Mouse (Mus musculus): ENCODE results near the gene Hoxa13. TPM values are rescaled to one million over a fixed set of nuclear protein-coding genes. Genes with fewer than 3 reads are reported as not detected.
A peak's percentile ranks its signal among the peaks of the same experiment; 100 is the strongest.

Gene Hoxa13
- polyA plus RNA-seq, 1 experiment from 2014 or later: not detected

DNA sequence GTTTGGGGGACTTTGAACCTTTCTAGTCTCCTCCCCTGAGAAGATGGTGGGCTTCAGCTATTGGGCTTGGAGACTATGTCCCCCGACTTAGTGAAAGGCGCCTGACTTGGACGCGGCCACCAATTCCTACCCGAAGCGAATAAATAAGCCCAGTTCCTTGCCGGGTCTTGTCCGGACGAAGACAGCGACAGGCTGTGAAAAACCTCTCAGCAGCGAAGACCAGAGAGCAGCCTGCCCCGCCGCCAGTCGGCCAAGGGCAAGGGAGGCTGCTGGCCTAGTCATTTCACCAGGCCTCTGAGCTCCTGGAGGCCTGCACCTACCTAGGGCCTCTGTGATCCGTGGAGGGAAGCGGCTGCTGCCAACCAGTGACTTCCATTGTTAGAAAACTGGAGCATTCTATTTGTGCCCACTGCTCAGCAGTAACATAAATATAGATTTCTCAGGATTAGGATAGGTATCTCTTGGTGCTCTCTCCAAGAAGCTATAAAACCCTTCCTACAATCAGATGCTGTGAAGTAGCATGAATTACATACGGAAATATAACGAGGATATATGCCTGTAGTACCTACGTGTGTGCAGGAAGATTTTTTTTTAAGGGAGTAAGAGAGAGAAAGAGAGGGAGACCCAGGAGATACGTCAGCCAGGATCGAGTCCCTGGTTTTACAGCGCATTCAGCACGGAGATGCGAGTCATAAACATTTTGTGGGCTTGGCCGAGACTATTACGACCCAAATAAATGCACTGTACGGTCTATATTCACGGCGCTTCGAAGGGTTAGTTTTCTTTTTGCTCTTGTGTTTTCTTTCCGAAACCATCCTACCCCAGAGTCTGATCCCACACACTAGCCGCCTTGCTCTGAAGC is 40.4 kb downstream of the Hoxa13 start:
- H3K9ac ChIP-seq (replicated peaks; ENCODE audit: low read depth, low read length): no peak overlapping the region; the same call in 1 of the 2 replicates
- peak overlapping the region; percentile 22 for H3K4me2 ChIP-seq (replicated peaks; ENCODE audit: low read depth, low read length)
- H3K4me3 ChIP-seq (ENCODE audit: low read depth, low read length): peak overlapping the region; percentile 49; the same call in 1 of the 2 replicates
- 25% methylated on average over 32 of the region's 32 CpGs for WGBS
- peaks cover 60% of the 10 kb centered on the region for H3K27me3 ChIP-seq (ENCODE audit: control insufficient read depth, insufficient read depth, low read length)
- peak overlapping the region; percentile 35; the same call in 1 of the 2 replicates for H3K27ac ChIP-seq (ENCODE audit: low read length)
- H3K36me3 ChIP-seq (ENCODE audit: control insufficient read depth, insufficient read depth, low read length): no peaks in the 10 kb centered on the region
- H3K9me3 ChIP-seq (ENCODE audit: control insufficient read depth, low read depth, low read length): no peaks in the 10 kb centered on the region
- H3K4me1 ChIP-seq (ENCODE audit: control insufficient read depth, insufficient read depth, low read length): 0 out of 2 replicates have a peak, but pooled peaks cover 4% of the 10 kb centered on the region
- ATAC-seq (ENCODE audit: insufficient number of reproducible peaks, insufficient read depth, low FRiP score, low read depth): no peak

DNA sequence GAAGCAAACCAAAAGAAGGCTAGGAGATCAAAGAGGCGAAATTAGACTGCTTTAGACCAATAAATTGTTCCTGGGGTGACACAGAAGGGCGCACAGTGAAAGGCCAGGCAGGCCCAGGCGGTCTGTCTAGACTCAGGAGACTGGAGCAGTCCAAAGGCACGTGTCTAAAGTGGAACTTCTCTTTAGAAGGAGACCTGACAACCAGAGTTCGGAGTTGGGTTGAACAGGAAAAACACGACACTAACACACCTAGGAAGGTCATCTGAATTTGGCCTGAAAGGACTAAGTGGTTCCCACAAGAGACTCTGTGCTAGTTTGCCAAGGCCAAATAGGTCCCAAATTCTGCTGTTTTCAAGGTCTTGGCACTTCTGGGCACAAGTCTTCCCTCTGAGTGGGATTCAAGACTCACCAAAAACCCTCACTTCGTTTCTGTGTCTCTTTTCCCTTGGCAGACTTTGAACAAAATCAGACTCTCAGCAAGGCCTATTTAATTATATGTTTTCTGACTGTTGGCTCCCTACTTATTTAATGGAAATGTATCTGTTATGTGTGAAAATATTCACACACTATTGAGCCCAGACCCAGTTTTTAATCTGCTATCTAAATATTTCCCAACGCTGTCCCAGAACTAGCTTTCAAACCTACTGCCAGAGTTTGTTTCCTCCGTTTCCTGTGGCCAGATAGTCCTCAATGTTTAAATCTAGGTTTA is 41.3 kb downstream of the Hoxa13 start:
- Histone ChIP-seq H3K4me1 (ENCODE audit: control insufficient read depth, insufficient read depth, low read length) (0 out of 2 replicates have a peak, but pooled peaks cover 4% of the 10 kb centered on the region), H3K27ac (ENCODE audit: low read length) (peak overlapping the region; percentile 35; the same call in 1 of the 2 replicates), H3K4me2 (replicated peaks; ENCODE audit: low read depth, low read length) (peak overlapping the region; percentile 22; the same call in 1 of the 2 replicates), H3K36me3 (ENCODE audit: control insufficient read depth, insufficient read depth, low read length) (no peaks in the 10 kb centered on the region), H3K9me3 (ENCODE audit: control insufficient read depth, low read depth, low read length) (no peaks in the 10 kb centered on the region), H3K27me3 (ENCODE audit: control insufficient read depth, insufficient read depth, low read length) (peaks cover 63% of the 10 kb centered on the region), H3K9ac (replicated peaks; ENCODE audit: low read depth, low read length) (no peak overlapping the region; the same call in 1 of the 2 replicates), H3K4me3 (ENCODE audit: low read depth, low read length) (no peak overlapping the region)
- 40% methylated on average over 9 of the region's 9 CpGs for WGBS
- ATAC-seq (ENCODE audit: insufficient number of reproducible peaks, insufficient read depth, low FRiP score, low read depth): no peak

DNA sequence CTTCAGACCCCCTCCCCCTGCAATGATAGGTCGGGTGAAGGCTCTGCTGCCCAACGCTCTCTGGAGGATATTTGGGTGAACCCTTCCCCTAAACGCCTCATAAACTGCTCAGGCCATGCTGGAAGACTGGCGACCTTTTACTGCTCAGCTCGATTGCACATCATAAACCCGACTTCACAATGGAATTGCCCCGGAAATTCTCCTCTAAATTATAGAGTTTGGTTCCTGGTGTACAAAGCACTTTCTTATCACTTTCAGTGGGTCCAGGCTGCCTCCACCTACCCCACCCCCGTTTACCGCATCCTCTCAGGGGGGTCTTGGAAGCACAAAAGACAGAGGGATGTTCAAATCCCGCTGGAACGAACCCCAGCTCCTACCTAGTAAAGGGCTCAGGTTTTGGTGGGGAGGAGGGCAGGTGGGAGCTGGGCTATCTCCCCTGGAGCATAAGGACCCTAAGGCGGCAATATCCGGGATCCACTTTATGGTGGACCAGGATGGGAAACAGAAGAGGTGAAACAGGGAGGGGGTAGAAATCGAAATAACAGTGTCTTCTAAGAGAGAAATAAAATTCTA is 42.0 kb downstream of the Hoxa13 start:
- Histone ChIP-seq H3K27me3 (ENCODE audit: control insufficient read depth, insufficient read depth, low read length) (peaks cover 67% of the 10 kb centered on the region), H3K27ac (ENCODE audit: low read length) (no peak overlapping the region), H3K36me3 (ENCODE audit: control insufficient read depth, insufficient read depth, low read length) (no peaks in the 10 kb centered on the region), H3K9me3 (ENCODE audit: control insufficient read depth, low read depth, low read length) (no peaks in the 10 kb centered on the region), H3K9ac (replicated peaks; ENCODE audit: low read depth, low read length) (no peak overlapping the region), H3K4me3 (ENCODE audit: low read depth, low read length) (no peak overlapping the region), H3K4me1 (ENCODE audit: control insufficient read depth, insufficient read depth, low read length) (0 out of 2 replicates have a peak, but pooled peaks cover 4% of the 10 kb centered on the region), H3K4me2 (replicated peaks; ENCODE audit: low read depth, low read length) (peak overlapping the region; percentile 44; the same call in 1 of the 2 replicates)
- no peak for ATAC-seq (ENCODE audit: insufficient number of reproducible peaks, insufficient read depth, low FRiP score, low read depth)
- WGBS: 17% methylated on average over 14 of the region's 14 CpGs

DNA sequence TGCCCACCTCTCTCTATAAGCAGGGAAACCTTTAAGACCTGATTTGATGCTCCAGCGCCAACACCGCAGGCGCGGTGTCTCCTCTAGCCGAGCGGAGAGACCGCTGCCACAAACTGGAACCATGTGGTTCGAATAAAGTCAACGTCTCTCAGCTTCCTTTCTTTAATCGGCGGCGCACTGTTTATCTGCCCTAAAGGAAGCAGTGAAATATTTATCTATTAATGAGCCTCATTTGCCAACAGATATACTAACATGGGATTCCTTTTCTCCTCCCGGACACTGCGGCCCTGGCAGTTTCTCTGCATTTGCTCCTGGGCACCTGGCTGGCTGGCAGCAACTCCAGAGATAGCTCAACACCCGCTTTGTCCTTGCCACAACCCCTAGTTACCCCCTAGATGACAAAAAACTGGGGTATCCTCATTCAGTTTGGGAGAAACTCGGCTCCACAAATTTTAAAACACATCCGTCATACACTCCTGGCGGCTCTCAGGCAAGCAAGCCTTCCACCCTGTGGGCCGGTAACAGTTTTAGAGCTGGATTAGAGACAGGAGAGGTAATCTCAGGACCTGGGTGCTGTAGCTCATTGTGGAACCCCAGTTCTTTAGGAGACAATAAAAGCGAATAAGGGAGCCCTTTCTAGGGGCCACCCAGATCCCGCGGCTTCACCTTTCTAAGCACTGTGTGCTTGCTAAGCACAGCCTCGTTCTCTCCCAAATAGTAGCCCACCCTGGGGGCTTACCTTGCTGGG is 42.6 kb downstream of the Hoxa13 start:
- H3K4me1 ChIP-seq (ENCODE audit: control insufficient read depth, insufficient read depth, low read length): 0 out of 2 replicates have a peak, but pooled peaks cover 4% of the 10 kb centered on the region
- H3K9ac ChIP-seq (replicated peaks; ENCODE audit: low read depth, low read length): peak overlapping the region; percentile 41; the same call in 1 of the 2 replicates
- H3K27me3 ChIP-seq (ENCODE audit: control insufficient read depth, insufficient read depth, low read length): peaks cover 62% of the 10 kb centered on the region
- no peaks in the 10 kb centered on the region for H3K36me3 ChIP-seq (ENCODE audit: control insufficient read depth, insufficient read depth, low read length)
- no peaks in the 10 kb centered on the region for H3K9me3 ChIP-seq (ENCODE audit: control insufficient read depth, low read depth, low read length)
- peak overlapping the region; percentile 44 for H3K4me2 ChIP-seq (replicated peaks; ENCODE audit: low read depth, low read length)
- peak overlapping the region; percentile 10; the same call in 1 of the 2 replicates for H3K27ac ChIP-seq (ENCODE audit: low read length)
- H3K4me3 ChIP-seq (ENCODE audit: low read depth, low read length): peak overlapping the region; percentile 41
- 9% methylated on average over 23 of the region's 23 CpGs for WGBS
- no peak for ATAC-seq (ENCODE audit: insufficient number of reproducible peaks, insufficient read depth, low FRiP score, low read depth)

DNA sequence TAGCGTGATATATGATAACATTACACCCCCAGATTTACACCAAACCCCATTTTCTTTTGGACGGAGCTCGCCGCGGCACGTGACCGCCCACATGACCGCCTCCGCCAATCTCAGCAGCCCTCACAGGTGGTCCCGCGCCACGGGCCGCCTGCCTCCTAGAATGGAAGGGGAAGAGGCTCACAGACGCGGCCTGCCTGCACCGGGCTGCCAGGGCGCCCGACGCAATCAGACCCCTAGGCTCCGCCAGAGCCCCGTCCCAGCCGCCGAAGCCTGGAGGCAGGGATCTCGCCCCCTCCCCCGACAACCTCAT is 43.3 kb downstream of the Hoxa13 start:
- no peaks in the 10 kb centered on the region for H3K36me3 ChIP-seq (ENCODE audit: control insufficient read depth, insufficient read depth, low read length)
- WGBS: under 1% methylated on average over 25 of the region's 25 CpGs
- 0 out of 2 replicates have a peak, but pooled peaks cover 4% of the 10 kb centered on the region for H3K4me1 ChIP-seq (ENCODE audit: control insufficient read depth, insufficient read depth, low read length)
- no peaks in the 10 kb centered on the region for H3K9me3 ChIP-seq (ENCODE audit: control insufficient read depth, low read depth, low read length)
- H3K9ac ChIP-seq (replicated peaks; ENCODE audit: low read depth, low read length): peak overlapping the region; percentile 41
- peak overlapping the region; percentile 44 for H3K4me2 ChIP-seq (replicated peaks; ENCODE audit: low read depth, low read length)
- H3K27ac ChIP-seq (ENCODE audit: low read length): peak overlapping the region; percentile 44; the same call in 1 of the 2 replicates
- peaks cover 59% of the 10 kb centered on the region for H3K27me3 ChIP-seq (ENCODE audit: control insufficient read depth, insufficient read depth, low read length)
- ATAC-seq (ENCODE audit: insufficient number of reproducible peaks, insufficient read depth, low FRiP score, low read depth): peak; percentile 71; the same call in 1 of the 2 replicates
- H3K4me3 ChIP-seq (ENCODE audit: low read depth, low read length): peak overlapping the region; percentile 41

DNA sequence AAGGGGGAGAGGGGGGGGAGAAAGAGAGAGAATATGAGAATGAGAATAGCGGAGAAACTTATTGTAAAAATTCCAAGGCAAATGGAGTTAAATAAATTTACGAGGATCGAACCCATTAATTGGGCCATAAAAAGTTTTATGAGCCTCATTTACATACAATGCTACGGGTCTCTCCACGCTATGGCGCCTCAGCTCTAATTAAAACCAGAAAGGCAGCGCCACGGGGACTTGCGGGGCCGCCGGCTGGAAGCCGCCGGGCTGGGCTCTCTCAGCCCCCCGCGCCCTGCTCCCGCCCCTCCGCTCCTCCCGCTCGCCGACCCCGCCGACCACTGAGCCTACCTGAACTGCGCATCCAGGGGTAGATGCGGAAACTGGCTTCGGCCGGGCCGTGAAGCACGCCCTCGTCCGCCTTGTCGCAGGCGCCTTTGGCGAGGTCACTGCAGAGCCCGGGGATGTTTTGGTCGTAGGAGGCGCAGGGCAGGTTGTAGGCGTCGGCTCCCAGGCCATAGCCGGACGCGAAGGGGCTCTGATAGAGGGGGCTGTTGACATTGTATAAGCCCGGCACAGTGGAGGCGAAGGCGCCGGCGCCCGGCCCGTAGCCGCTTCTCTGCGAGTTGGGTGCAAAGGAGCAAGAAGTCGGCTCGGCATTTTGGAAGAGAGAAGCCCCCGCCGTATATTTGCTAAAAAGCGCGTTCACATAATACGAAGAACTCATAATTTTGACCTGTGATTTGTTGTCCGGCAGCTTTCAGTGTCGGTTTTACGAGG is 43.8 kb downstream of the Hoxa13 start:
- Histone ChIP-seq H3K27ac (ENCODE audit: low read length) (peak overlapping the region; percentile 44; the same call in 1 of the 2 replicates), H3K9ac (replicated peaks; ENCODE audit: low read depth, low read length) (peak overlapping the region; percentile 31), H3K4me1 (ENCODE audit: control insufficient read depth, insufficient read depth, low read length) (0 out of 2 replicates have a peak, but pooled peaks cover 4% of the 10 kb centered on the region), H3K9me3 (ENCODE audit: control insufficient read depth, low read depth, low read length) (no peaks in the 10 kb centered on the region), H3K36me3 (ENCODE audit: control insufficient read depth, insufficient read depth, low read length) (no peaks in the 10 kb centered on the region), H3K4me2 (replicated peaks; ENCODE audit: low read depth, low read length) (peak overlapping the region; percentile 44), H3K4me3 (ENCODE audit: low read depth, low read length) (peak overlapping the region; percentile 41), H3K27me3 (ENCODE audit: control insufficient read depth, insufficient read depth, low read length) (peaks cover 55% of the 10 kb centered on the region)
- 2% methylated on average over 60 of the region's 60 CpGs for WGBS
- no peak for ATAC-seq (ENCODE audit: insufficient number of reproducible peaks, insufficient read depth, low FRiP score, low read depth)

DNA sequence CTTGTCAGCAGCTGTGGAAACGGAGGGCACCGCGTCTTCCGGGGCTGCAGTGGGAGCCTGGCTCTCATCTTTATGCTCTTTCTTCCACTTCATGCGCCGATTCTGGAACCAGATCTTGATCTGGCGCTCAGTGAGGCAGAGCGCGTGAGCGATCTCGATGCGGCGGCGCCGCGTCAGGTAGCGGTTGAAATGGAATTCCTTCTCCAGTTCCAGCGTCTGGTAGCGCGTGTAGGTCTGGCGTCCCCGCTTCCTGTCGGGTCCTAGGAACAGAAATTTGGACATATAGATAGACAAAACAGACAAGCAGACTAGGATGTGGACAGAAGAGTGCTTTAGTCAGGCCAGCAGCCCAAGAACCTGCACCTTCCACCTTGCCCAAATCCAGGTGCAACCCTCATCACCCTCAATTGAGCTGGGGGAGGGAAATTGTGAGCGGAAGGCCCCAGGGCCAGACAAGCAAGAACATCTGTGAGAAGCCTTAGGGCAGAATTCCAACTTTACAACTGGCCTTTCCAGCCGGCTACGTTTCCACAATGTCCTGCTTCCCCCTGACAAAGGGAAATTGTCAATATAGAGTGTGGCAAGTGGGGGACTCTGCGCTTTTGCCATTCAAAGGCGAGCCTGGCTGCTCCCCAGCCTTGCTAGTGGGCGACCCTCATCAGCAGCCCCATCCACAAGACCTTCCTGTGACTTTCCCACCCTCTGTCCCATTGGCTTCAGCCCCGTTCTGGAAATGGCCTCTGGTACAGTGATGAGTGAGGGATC is 44.7 kb downstream of the Hoxa13 start:
- peak overlapping the region; percentile 6; the same call in 1 of the 2 replicates for H3K27ac ChIP-seq (ENCODE audit: low read length)
- ATAC-seq (ENCODE audit: insufficient number of reproducible peaks, insufficient read depth, low FRiP score, low read depth): no peak
- peak overlapping the region; percentile 41 for H3K4me3 ChIP-seq (ENCODE audit: low read depth, low read length)
- peak overlapping the region; percentile 26 for H3K9ac ChIP-seq (replicated peaks; ENCODE audit: low read depth, low read length)
- H3K36me3 ChIP-seq (ENCODE audit: control insufficient read depth, insufficient read depth, low read length): no peaks in the 10 kb centered on the region
- H3K4me1 ChIP-seq (ENCODE audit: control insufficient read depth, insufficient read depth, low read length): 0 out of 2 replicates have a peak, but pooled peaks cover 4% of the 10 kb centered on the region
- no peaks in the 10 kb centered on the region for H3K9me3 ChIP-seq (ENCODE audit: control insufficient read depth, low read depth, low read length)
- WGBS: 4% methylated on average over 30 of the region's 30 CpGs
- peak overlapping the region; percentile 44 for H3K4me2 ChIP-seq (replicated peaks; ENCODE audit: low read depth, low read length)
- peaks cover 59% of the 10 kb centered on the region for H3K27me3 ChIP-seq (ENCODE audit: control insufficient read depth, insufficient read depth, low read length)
